Mouse (Mus musculus): ENCODE results near the gene Stap1. TPM values are rescaled to one million over a fixed set of nuclear protein-coding genes. Genes with fewer than 3 reads are reported as not detected.
A peak's percentile ranks its signal among the peaks of the same experiment; 100 is the strongest.

Stap1 gene
- total and polyA plus RNA-seq, 3 experiments = 9.8 to 18.1 (median 14.4) TPM

- no peak for TF ChIP-seq ZMIZ1 (IDR thresholded peaks at IDR 0.05; ENCODE audit: low read depth, low read length)
- TF ChIP-seq SMC3 (IDR thresholded peaks at IDR 0.05; ENCODE audit: low read depth, low read length) = no peak
- TF ChIP-seq ZC3H11A (IDR thresholded peaks at IDR 0.05; ENCODE audit: low read depth, low read length) = no peak
- TF ChIP-seq JUND (conservative IDR thresholded peaks at IDR 0.05; ENCODE audit: low read depth, low read length) = no peak
- TF ChIP-seq MAX (IDR thresholded peaks at IDR 0.05; ENCODE audit: low read length) = no peak
- no peak for TF ChIP-seq GABPA (IDR thresholded peaks at IDR 0.05; ENCODE audit: insufficient replicate concordance, low read depth, low read length)
- no peak for TF ChIP-seq KAT2A (IDR thresholded peaks at IDR 0.05; ENCODE audit: insufficient replicate concordance, low read length)
- no peak for TF ChIP-seq UBTF (IDR thresholded peaks at IDR 0.05; ENCODE audit: low read depth, low read length)
- no peak for TF ChIP-seq CHD2 (IDR thresholded peaks at IDR 0.05; ENCODE audit: low read length)
- TF ChIP-seq ZNF384 (IDR thresholded peaks at IDR 0.05; ENCODE audit: low read depth, low read length) = no peak
- no peak for TF ChIP-seq MAZ (IDR thresholded peaks at IDR 0.05; ENCODE audit: low read depth, low read length)
- no peak for TF ChIP-seq ZKSCAN1 (IDR thresholded peaks at IDR 0.05; ENCODE audit: borderline replicate concordance, low read depth, low read length)
- no peak for TF ChIP-seq TCF12 (IDR thresholded peaks at IDR 0.05; ENCODE audit: low read depth, low read length)
- no peak for TF ChIP-seq POLR2AphosphoS2 (IDR thresholded peaks at IDR 0.05; ENCODE audit: low read depth, low read length)
- no peak for TF ChIP-seq TBP (conservative IDR thresholded peaks at IDR 0.05; ENCODE audit: low read depth, low read length)
- TF ChIP-seq USF1 (IDR thresholded peaks at IDR 0.05; ENCODE audit: low read depth, low read length) = no peak
- TF ChIP-seq HCFC1 (IDR thresholded peaks at IDR 0.05; ENCODE audit: low read depth, low read length) = no peak
- no peak for TF ChIP-seq CHD1 (IDR thresholded peaks at IDR 0.05; ENCODE audit: low read depth, low read length)
- no peak overlapping the region for H3K27ac ChIP-seq (ENCODE audit: insufficient read depth, low read depth)
- H3K9me3 ChIP-seq (replicated peaks; ENCODE audit: low read length) = no peaks in the 10 kb centered on the region
- no peaks in the 10 kb centered on the region for H3K27me3 ChIP-seq (replicated peaks)
- no peak for DNase-seq (ENCODE audit: extremely low read depth)
- peaks cover 0 to 8% of the 10 kb centered on the region in 2 experiments; a peak in 1 of 4 replicates for H3K4me1 ChIP-seq (ENCODE audit: control insufficient read depth in 1 of 2, insufficient read depth in 2 of 2)
- no peak overlapping the region for H3K4me2 ChIP-seq (ENCODE audit: insufficient read depth, low read depth, poor library complexity, severe bottlenecking)
- H3K9ac ChIP-seq (ENCODE audit: insufficient read depth, low read depth) = no peak overlapping the region
- H3K36me3 ChIP-seq (replicated peaks in 1 of 2; ENCODE audit: control insufficient read depth in 1 of 2, insufficient read depth in 1 of 2, low read length in 1 of 2) = peaks cover 10 to 33% of the 10 kb centered on the region in 2 experiments
- no peak overlapping the region for H3K4me3 ChIP-seq (replicated peaks in 1 of 3; ENCODE audit: low read depth in 2 of 3, low read length in 2 of 3, poor library complexity in 1 of 3)
- no peaks in the 10 kb centered on the region for H3K79me2 ChIP-seq (replicated peaks; ENCODE audit: control insufficient read depth, extremely low read depth, insufficient read depth, poor library complexity, severe bottlenecking)
- in situ Hi-C loops (cut with MboI; ENCODE audit: low pct_ligation_motif_present, low pct_unique_long_range_greater_than_20kb, low sequenced_read_pairs) (no loop called here), dilution Hi-C loops (cut with MboI; ENCODE audit: extremely low pct_ligation_motif_present, extremely low pct_unique_long_range_greater_than_20kb, low sequenced_read_pairs) (no loop called here)
Observed at GRCm38 (mm10) chr5:86113997-86114396, 42.5 kb downstream of the Stap1 start.

GRCm38 (mm10) chr5:86118457-86119094 is 47.0 kb downstream of the Stap1 start:
- in situ Hi-C loops (cut with MboI; ENCODE audit: low pct_ligation_motif_present, low pct_unique_long_range_greater_than_20kb, low sequenced_read_pairs) (no loop called here), dilution Hi-C loops (cut with MboI; ENCODE audit: extremely low pct_ligation_motif_present, extremely low pct_unique_long_range_greater_than_20kb, low sequenced_read_pairs) (no loop called here)
- H3K4me3 ChIP-seq (replicated peaks in 1 of 3; ENCODE audit: low read depth in 2 of 3, low read length in 2 of 3, poor library complexity in 1 of 3) = peak overlapping the region; percentile 25 to 59 (median 46)
- peak overlapping the region; percentile 61 for H3K9ac ChIP-seq (ENCODE audit: insufficient read depth, low read depth)
- DNase-seq (ENCODE audit: extremely low read depth) = peak; percentile 53
- H3K4me1 ChIP-seq (ENCODE audit: control insufficient read depth in 1 of 2, insufficient read depth in 2 of 2) = peaks cover 0 to 8% of the 10 kb centered on the region in 2 experiments; a peak in 1 of 4 replicates
- H3K79me2 ChIP-seq (replicated peaks; ENCODE audit: control insufficient read depth, extremely low read depth, insufficient read depth, poor library complexity, severe bottlenecking) = no peaks in the 10 kb centered on the region
- H3K36me3 ChIP-seq (replicated peaks in 1 of 2; ENCODE audit: control insufficient read depth in 1 of 2, insufficient read depth in 1 of 2, low read length in 1 of 2) = peaks cover 7 to 36% of the 10 kb centered on the region in 2 experiments
- TF ChIP-seq JUN (IDR thresholded peaks at IDR 0.05; ENCODE audit: insufficient read depth, low read depth, low read length) (no peak), ETS1 (conservative IDR thresholded peaks at IDR 0.05; ENCODE audit: low read depth, low read length) (0 out of 2 replicates have a peak, but pooled peaks have one; percentile 13), USF2 (conservative IDR thresholded peaks at IDR 0.05; ENCODE audit: low read depth, low read length) (peak; percentile 39; the same call in 1 of the 2 replicates), IRF4 (IDR thresholded peaks at IDR 0.05; ENCODE audit: low read depth, low read length) (peak; percentile 60; the same call in 1 of the 2 replicates), GABPA (IDR thresholded peaks at IDR 0.05; ENCODE audit: insufficient replicate concordance, low read depth, low read length) (no peak), EP300 (IDR thresholded peaks at IDR 0.05; ENCODE audit: low read length) (0 out of 2 replicates have a peak, but pooled peaks have one; percentile 24), RCOR1 (conservative IDR thresholded peaks at IDR 0.05; ENCODE audit: low read depth, low read length) (no peak), BHLHE40 (IDR thresholded peaks at IDR 0.05; ENCODE audit: low read depth, low read length) (peak; percentile 44; the same call in 1 of the 2 replicates)
- H3K27ac ChIP-seq (ENCODE audit: insufficient read depth, low read depth) = peak overlapping the region; percentile 96
- peak overlapping the region; percentile 99 for H3K4me2 ChIP-seq (ENCODE audit: insufficient read depth, low read depth, poor library complexity, severe bottlenecking)
- no peaks in the 10 kb centered on the region for H3K9me3 ChIP-seq (replicated peaks; ENCODE audit: low read length)
- no peaks in the 10 kb centered on the region for H3K27me3 ChIP-seq (replicated peaks)
